Mouse (Mus musculus) megakaryocyte progenitor cell, adult 5-6 weeks (primary cell): ENCODE results near the gene Map3k12. TPM values are rescaled to one million over a fixed set of nuclear protein-coding genes. Genes with fewer than 3 reads are reported as not detected.

Source experiments
- ATAC-seq: replicated peaks from 2 replicates; pipeline ENCODE4 v1.8.0; 2016; ENCODE audit warnings: mild to moderate bottlenecking, moderate TSS enrichment, inconsistent platforms; ENCODE audit not compliant: poor library complexity
- total RNA-seq, 2 experiments: library from RNA; stranded (forward) in 1 of 2; stranded (reverse) in 1 of 2; fragments of 157-497, 149-512 nt in 1 of 2; fragments of 200-1000 nt in 1 of 2; gene quantifications; 2 replicates each; pipeline versions ENCODE4 v1.2.3 to v1.2.4; 2015 to 2017

Gene Map3k12
- total RNA-seq, 2 experiments from 2014 or later = 0.12 to 1.2 TPM

GRCm38 (mm10) chr15:102460971-102461370 lies 55.9 kb downstream of the Map3k12 start:
- peak; percentile 35; the same call in 1 of the 2 replicates for ATAC-seq

GRCm38 (mm10) chr15:102460409-102460808 lies 56.5 kb downstream of the Map3k12 start:
- ATAC-seq = no peak

GRCm38 (mm10) chr15:102459847-102460246 lies 57.0 kb downstream of the Map3k12 start:
- 0 out of 2 replicates have a peak, but pooled peaks have one; percentile 5 for ATAC-seq

- ATAC-seq = no peak
Observed at GRCm38 (mm10) chr15:102459381-102459780, 57.5 kb downstream of the Map3k12 start.

- peak; percentile 84 for ATAC-seq
Observed at GRCm38 (mm10) chr15:102458904-102459317, 58.0 kb downstream of the Map3k12 start, which contains the start of gene Prr13. TSS of gene Prr13 (plus strand) at chr15:102459028.

- ATAC-seq = peak; percentile 62
Observed at GRCm38 (mm10) chr15:102458050-102458736, 58.7 kb downstream of the Map3k12 start.

GRCm38 (mm10) chr15:102455993-102456392 lies 60.9 kb downstream of the Map3k12 start:
- ATAC-seq = peak; percentile 29

- no peak for ATAC-seq
Observed at GRCm38 (mm10) chr15:102451666-102452430, 65.0 kb downstream of the Map3k12 start.

GRCm38 (mm10) chr15:102450928-102451327 lies 65.9 kb downstream of the Map3k12 start:
- no peak for ATAC-seq

- ATAC-seq = no peak
Observed at GRCm38 (mm10) chr15:102449366-102449765, 67.5 kb downstream of the Map3k12 start.

Other genes starting within 250 kb of the Map3k12 start
- not detected in 2 replicates for gene Gm9918, start 246.5 kb downstream of the Map3k12 start, total RNA-seq (2015)
- not detected in 2 replicates for gene Gm9918, start 246.5 kb downstream of the Map3k12 start, total RNA-seq (2017)
- gene Mfsd5, start 237.6 kb downstream of the Map3k12 start, total RNA-seq (2015) = 28.2 and 33.0 TPM in 2 replicates
- gene Mfsd5, start 237.6 kb downstream of the Map3k12 start, total RNA-seq (2017) = 17.8 and 25.5 TPM in 2 replicates
- 33.9 and 34.8 TPM in 2 replicates for gene Espl1, start 220.8 kb downstream of the Map3k12 start, total RNA-seq (2015)
- gene Espl1, start 220.8 kb downstream of the Map3k12 start, total RNA-seq (2017) = 15.0 and 19.2 TPM in 2 replicates
- gene Pfdn5, start 190.9 kb downstream of the Map3k12 start, total RNA-seq (2015) = 345 and 346 TPM in 2 replicates
- 343 and 379 TPM in 2 replicates for gene Pfdn5, start 190.9 kb downstream of the Map3k12 start, total RNA-seq (2017)
- 26.5 and 28.4 TPM in 2 replicates for gene Myg1, start 185.4 kb downstream of the Map3k12 start, total RNA-seq (2015)
- 56.4 and 58.5 TPM in 2 replicates for gene Myg1, start 185.4 kb downstream of the Map3k12 start, total RNA-seq (2017)
- gene Aaas, start 166.3 kb downstream of the Map3k12 start, total RNA-seq (2015) = 103 and 110 TPM in 2 replicates
- 141 and 151 TPM in 2 replicates for gene Aaas, start 166.3 kb downstream of the Map3k12 start, total RNA-seq (2017)
- not detected in 2 replicates for gene Sp7, start 149.9 kb downstream of the Map3k12 start, total RNA-seq (2015)
- not detected in 2 replicates for gene Sp7, start 149.9 kb downstream of the Map3k12 start, total RNA-seq (2017)
- gene Sp1, start 110.9 kb downstream of the Map3k12 start, total RNA-seq (2015) = 62.0 and 63.9 TPM in 2 replicates
- gene Sp1, start 110.9 kb downstream of the Map3k12 start, total RNA-seq (2017) = 46.4 and 52.9 TPM in 2 replicates
- 0.07 TPM in 1 of 2 replicates, not detected in the other for gene Amhr2, start 71.7 kb downstream of the Map3k12 start, total RNA-seq (2015)
- gene Amhr2, start 71.7 kb downstream of the Map3k12 start, total RNA-seq (2017) = not detected in 2 replicates
- gene Prr13, start 58.0 kb downstream of the Map3k12 start, total RNA-seq (2015) = 71.0 and 73.0 TPM in 2 replicates
- 48.6 and 51.5 TPM in 2 replicates for gene Prr13, start 58.0 kb downstream of the Map3k12 start, total RNA-seq (2017)
- 946 and 973 TPM in 2 replicates for gene Pcbp2, start 46.5 kb downstream of the Map3k12 start, total RNA-seq (2015)
- 175 and 191 TPM in 2 replicates for gene Pcbp2, start 46.5 kb downstream of the Map3k12 start, total RNA-seq (2017)
- not detected in 2 replicates for gene Gm10337, start 13.3 kb downstream of the Map3k12 start, total RNA-seq (2015)
- gene Gm10337, start 13.3 kb downstream of the Map3k12 start, total RNA-seq (2017) = not detected in 2 replicates
- 13.1 and 17.4 TPM in 2 replicates for gene Tarbp2, start 1.1 kb upstream of the Map3k12 start, total RNA-seq (2015)
- 22.6 and 26.7 TPM in 2 replicates for gene Tarbp2, start 1.1 kb upstream of the Map3k12 start, total RNA-seq (2017)
- 7.2 and 8.9 TPM in 2 replicates for gene Npff, start 7.9 kb upstream of the Map3k12 start, total RNA-seq (2015)
- gene Npff, start 7.9 kb upstream of the Map3k12 start, total RNA-seq (2017) = 1.2 TPM in 1 of 2 replicates, not detected in the other
- gene Gm28047, start 108.0 kb upstream of the Map3k12 start, total RNA-seq (2015) = 0.78 TPM in 1 of 2 replicates, not detected in the other
- gene Gm28047, start 108.0 kb upstream of the Map3k12 start, total RNA-seq (2017) = not detected in 2 replicates
- gene Atf7, start 108.4 kb upstream of the Map3k12 start, total RNA-seq (2015) = 149 and 164 TPM in 2 replicates
- 35.3 and 55.5 TPM in 2 replicates for gene Atf7, start 108.4 kb upstream of the Map3k12 start, total RNA-seq (2017)
- gene Atp5g2, start 155.3 kb upstream of the Map3k12 start, total RNA-seq (2015) = 58.2 and 76.2 TPM in 2 replicates
- gene Atp5g2, start 155.3 kb upstream of the Map3k12 start, total RNA-seq (2017) = 57.1 and 73.8 TPM in 2 replicates
- gene Calcoco1, start 205.1 kb upstream of the Map3k12 start, total RNA-seq (2015) = 12.0 and 16.8 TPM in 2 replicates
- 9.2 and 10.8 TPM in 2 replicates for gene Calcoco1, start 205.1 kb upstream of the Map3k12 start, total RNA-seq (2017)